Mouse (Mus musculus) heart, embryonic 12.5 days (tissue): ENCODE measurements around the gene Hmbs. TPM values are rescaled to one million over a fixed set of nuclear protein-coding genes. Genes with fewer than 3 reads are reported as not detected.

Experiments used
- ATAC-seq: fragments of 200-750 bp; cut with Nextera tagmentation; 2 replicates; pipeline ENCODE4 v1.8.0; 2017; ENCODE audit warnings: moderate TSS enrichment, moderate library complexity; ENCODE audit not compliant: insufficient number of reproducible peaks, low FRiP score
- H3K27ac ChIP-seq: fragments of 300-500 bp; sonication (generic); 2 replicates; pipeline ENCODE4 v1.5.1; 2016; ENCODE audit warnings: mild to moderate bottlenecking, moderate library complexity; ENCODE audit not compliant: poor library complexity, severe bottlenecking
- H3K27me3 ChIP-seq: fragments of 300-500 bp; sonication (generic); replicated peaks from 2 replicates; pipeline ENCODE4 v1.6.1; 2016; ENCODE audit warnings: mild to moderate bottlenecking, moderate library complexity
- H3K36me3 ChIP-seq: fragments of 300-500 bp; sonication (generic); 2 replicates; pipeline ENCODE4 v1.6.1; 2016; ENCODE audit warnings: mild to moderate bottlenecking, moderate library complexity
- H3K4me1 ChIP-seq: fragments of 300-500 bp; sonication (generic); replicated peaks from 2 replicates; pipeline ENCODE4 v1.6.1; 2016; ENCODE audit warnings: mild to moderate bottlenecking
- H3K4me2 ChIP-seq: fragments of 300-500 bp; sonication (generic); 2 replicates; pipeline ENCODE4 v1.6.1; 2016; ENCODE audit warnings: mild to moderate bottlenecking, moderate library complexity
- H3K4me3 ChIP-seq: fragments of 300-500 bp; sonication (generic); 2 replicates; pipeline ENCODE4 v1.5.1; 2016; ENCODE audit warnings: mild to moderate bottlenecking
- H3K9ac ChIP-seq: fragments of 300-500 bp; sonication (generic); 2 replicates; pipeline ENCODE4 v1.6.1; 2016; ENCODE audit warnings: mild to moderate bottlenecking, moderate library complexity
- H3K9me3 ChIP-seq: fragments of 300-500 bp; sonication (generic); replicated peaks from 2 replicates; pipeline ENCODE4 v1.6.1; 2016; ENCODE audit warnings: mild to moderate bottlenecking, moderate library complexity
- WGBS: fragments of 180-500 bp; shearing (Covaris S2); methylation state at CpG from one replicate; pipeline ENCODE4 v1.1.7; 2016; 5-methylcytosine and 5-hydroxymethylcytosine counted together
- microRNA-seq: library from miRNA; unstranded; fragments of <30 nt; microRNA quantifications from one replicate; pipeline ENCODE4, GENCODE M21; 2017
- polyA plus RNA-seq: library from polyadenylated mRNA; unstranded; fragments of >200 nt; fragmentation: Nextera tagmentation; extraction: Ambion mirVana; gene quantifications from 2 replicates; pipeline ENCODE4 v1.2.1, GENCODE M21; 2016

The Hmbs gene
- polyA plus RNA-seq, 1 experiment from 2014 or later = 176 TPM

- Histone ChIP-seq H3K27me3 (peaks cover 27% of the 10 kb centered on the region), H3K9me3 (no peaks in the 10 kb centered on the region), H3K9ac (peak overlapping the region; percentile 74), H3K4me2 (peak overlapping the region; percentile 87), H3K4me3 (peak overlapping the region; percentile 58), H3K36me3 (peaks cover 23% of the 10 kb centered on the region), H3K4me1 (peaks cover 24% of the 10 kb centered on the region), H3K27ac (0 out of 2 replicates have a peak overlapping the region, but pooled peaks have one; percentile 49)
- WGBS = under 1% methylated on average over 47 of the region's 47 CpGs
- ATAC-seq = peak; percentile 64
Observed at GRCm38 (mm10) chr9:44287401-44288075, 56.5 kb downstream of the Hmbs start.

- no peaks in the 10 kb centered on the region for H3K9me3 ChIP-seq
- H3K27ac ChIP-seq = no peak overlapping the region
- peak overlapping the region; percentile 74 for H3K9ac ChIP-seq
- H3K36me3 ChIP-seq = peaks cover 18% of the 10 kb centered on the region
- H3K27me3 ChIP-seq = peaks cover 27% of the 10 kb centered on the region
- peaks cover 24% of the 10 kb centered on the region for H3K4me1 ChIP-seq
- H3K4me3 ChIP-seq = peak overlapping the region; percentile 58
- peak; percentile 23 for ATAC-seq
- peak overlapping the region; percentile 87 for H3K4me2 ChIP-seq
- WGBS = 14% methylated on average over 11 of the region's 11 CpGs
Observed at GRCm38 (mm10) chr9:44287003-44287400, 57.0 kb downstream of the Hmbs start.

Small RNA genes lying within 50 kb of the gene (microRNA-seq; reads per million reads assigned to microRNA genes)
- gene Gm44335 = not detected

Other genes starting within 250 kb of the Hmbs start
- not detected in 2 replicates for gene Mfrp, start 242.5 kb downstream of the Hmbs start, polyA plus RNA-seq
- gene C1qtnf5, start 237.0 kb downstream of the Hmbs start, polyA plus RNA-seq = 0.67 and 1.1 TPM in 2 replicates
- gene Gm49380, start 230.7 kb downstream of the Hmbs start, polyA plus RNA-seq = 0.20 TPM in 1 of 2 replicates, not detected in the other
- gene Rnf26, start 230.7 kb downstream of the Hmbs start, polyA plus RNA-seq = 48.4 and 51.3 TPM in 2 replicates
- gene Mcam, start 209.8 kb downstream of the Hmbs start, polyA plus RNA-seq = 129 and 130 TPM in 2 replicates
- 18.3 and 20.0 TPM in 2 replicates for gene Cbl, start 110.2 kb downstream of the Hmbs start, polyA plus RNA-seq
- gene Ccdc153, start 103.6 kb downstream of the Hmbs start, polyA plus RNA-seq = not detected in 2 replicates
- gene Pdzd3, start 92.8 kb downstream of the Hmbs start, polyA plus RNA-seq = not detected in 2 replicates
- 6.9 and 7.7 TPM in 2 replicates for gene Nlrx1, start 75.6 kb downstream of the Hmbs start, polyA plus RNA-seq
- gene Abcg4, start 55.6 kb downstream of the Hmbs start, polyA plus RNA-seq = 4.3 and 4.6 TPM in 2 replicates
- gene Hinfp, start 38.6 kb downstream of the Hmbs start, polyA plus RNA-seq = 16.5 and 18.3 TPM in 2 replicates
- 8.6 and 10.3 TPM in 2 replicates for gene C2cd2l, start 23.9 kb downstream of the Hmbs start, polyA plus RNA-seq
- gene Dpagt1, start 18.2 kb downstream of the Hmbs start, polyA plus RNA-seq = 29.7 and 31.4 TPM in 2 replicates
- gene H2afx, start 9.5 kb downstream of the Hmbs start, polyA plus RNA-seq = 221 and 231 TPM in 2 replicates
- gene Vps11, start 17.4 kb upstream of the Hmbs start, polyA plus RNA-seq = 19.7 and 21.8 TPM in 2 replicates
- 21.5 and 23.6 TPM in 2 replicates for gene Hyou1, start 35.3 kb upstream of the Hmbs start, polyA plus RNA-seq
- gene Slc37a4, start 52.6 kb upstream of the Hmbs start, polyA plus RNA-seq = 28.1 and 33.0 TPM in 2 replicates
- 1,234 and 1,239 TPM in 2 replicates for gene Rps25, start 62.9 kb upstream of the Hmbs start, polyA plus RNA-seq
- gene Trappc4, start 63.4 kb upstream of the Hmbs start, polyA plus RNA-seq = 82.6 and 85.2 TPM in 2 replicates
- 19.1 and 21.6 TPM in 2 replicates for gene Ccdc84, start 74.3 kb upstream of the Hmbs start, polyA plus RNA-seq
- gene Foxr1, start 96.9 kb upstream of the Hmbs start, polyA plus RNA-seq = not detected in 2 replicates
- 0.42 TPM in 1 of 2 replicates, not detected in the other for gene Upk2, start 110.7 kb upstream of the Hmbs start, polyA plus RNA-seq
- 11.3 and 12.3 TPM in 2 replicates for gene Bcl9l, start 138.6 kb upstream of the Hmbs start, polyA plus RNA-seq
- gene Cxcr5, start 217.6 kb upstream of the Hmbs start, polyA plus RNA-seq = not detected in 2 replicates